Mouse (Mus musculus) MEL (cell line): ENCODE measurements around the gene Lin54. TPM values are rescaled to one million over a fixed set of nuclear protein-coding genes. Genes with fewer than 3 reads are reported as not detected.

Source experiments
- DNase-seq: peaks from one replicate; pipeline ENCODE4 v3.0.0; 2011; ENCODE audit warnings: low read depth, low spot score
- H3K27ac ChIP-seq: 2 replicates; pipeline ENCODE4 v1.5.1; 2012; ENCODE audit warnings: low read depth, mild to moderate bottlenecking, control low read depth, low read length, moderate library complexity; ENCODE audit not compliant: control insufficient read depth
- H3K27me3 ChIP-seq, 2 experiments: fragments of 150-350 bp in 1 of 2; sonication (generic) in 1 of 2; 2 replicates each; pipeline ENCODE4 v1.6.1; 2012; ENCODE audit warnings: low read length in 2 of 2, mild to moderate bottlenecking in 2 of 2, improper control_type of control experiment in 1 of 2, moderate library complexity in 1 of 2; ENCODE audit not compliant: insufficient read depth in 2 of 2, control insufficient read depth in 1 of 2
- H3K36me3 ChIP-seq, 2 experiments: 2 replicates each; pipeline ENCODE4 v1.6.1; 2012 to 2014; ENCODE audit warnings: low read length in 2 of 2, improper control_type of control experiment in 1 of 2, inconsistent platforms in 1 of 2, mild to moderate bottlenecking in 1 of 2; ENCODE audit not compliant: insufficient read depth in 2 of 2, control insufficient read depth in 1 of 2
- H3K4me1 ChIP-seq, 2 experiments: fragments of 150-350 bp in 1 of 2; sonication (generic) in 1 of 2; 2 replicates each; pipeline ENCODE4 v1.6.1; 2012; ENCODE audit warnings: low read length in 2 of 2, improper control_type of control experiment in 1 of 2, mild to moderate bottlenecking in 1 of 2; ENCODE audit not compliant: insufficient read depth in 2 of 2, control insufficient read depth in 1 of 2
- H3K4me3 ChIP-seq, 2 experiments: fragments of 150-350 bp in 1 of 2; sonication (generic) in 1 of 2; 2 replicates each; pipeline ENCODE4 v1.5.1; 2012; ENCODE audit warnings: low read depth in 2 of 2, low read length in 2 of 2, mild to moderate bottlenecking in 2 of 2, moderate library complexity in 2 of 2, control low read depth in 1 of 2, improper control_type of control experiment in 1 of 2; ENCODE audit not compliant: control insufficient read depth in 1 of 2, insufficient read depth in 1 of 2
- H3K79me2 ChIP-seq: 2 replicates; pipeline ENCODE4 v1.6.1; 2012; ENCODE audit warnings: mild to moderate bottlenecking, low read length, moderate library complexity; ENCODE audit not compliant: control insufficient read depth, poor library complexity, insufficient read depth
- H3K9ac ChIP-seq: 2 replicates; pipeline ENCODE4 v1.6.1; 2012; ENCODE audit warnings: low read depth, mild to moderate bottlenecking, control low read depth, low read length, moderate library complexity; ENCODE audit not compliant: control insufficient read depth, poor library complexity, severe bottlenecking
- H3K9me3 ChIP-seq: fragments of 150-350 bp; sonication (generic); replicated peaks from 2 replicates; pipeline ENCODE4 v1.6.1; 2012; ENCODE audit warnings: mild to moderate bottlenecking, low read length, improper control_type of control experiment, moderate library complexity; ENCODE audit not compliant: insufficient read depth
- CHD2 ChIP-seq: IDR thresholded peaks from 2 replicates; pipeline ENCODE4 v1.6.1; 2011; ENCODE audit warnings: low read length, improper control_type of control experiment
- CTCF ChIP-seq, 3 experiments: IDR thresholded peaks in 2 of 3; conservative IDR thresholded peaks in 1 of 3; 2 replicates each; pipeline ENCODE4 v1.5.1; 2011 to 2012; ENCODE audit warnings: low read length in 3 of 3, low read depth in 2 of 3, mild to moderate bottlenecking in 2 of 3, improper control_type of control experiment in 1 of 3, inconsistent platforms in 1 of 3, mixed read lengths in 1 of 3, moderate library complexity in 1 of 3; ENCODE audit not compliant: control insufficient read depth in 1 of 3, insufficient read depth in 1 of 3, poor library complexity in 1 of 3, severe bottlenecking in 1 of 3
- E2F4 ChIP-seq: IDR thresholded peaks from 2 replicates; pipeline ENCODE4 v1.6.1; 2011; ENCODE audit warnings: low read depth, low read length, improper control_type of control experiment, borderline replicate concordance
- ELF1 ChIP-seq: IDR thresholded peaks from 2 replicates; pipeline ENCODE4 v1.6.1; 2014; ENCODE audit warnings: low read depth, mild to moderate bottlenecking, inconsistent platforms, low read length, improper control_type of control experiment, moderate library complexity
- ETS1 ChIP-seq: IDR thresholded peaks from 2 replicates; pipeline ENCODE4 v1.6.1; 2012; ENCODE audit warnings: low read depth, mild to moderate bottlenecking, inconsistent platforms, low read length, improper control_type of control experiment, moderate library complexity
- GABPA ChIP-seq: IDR thresholded peaks from 2 replicates; pipeline ENCODE4 v1.6.1; 2012; ENCODE audit warnings: low read depth, mild to moderate bottlenecking, inconsistent platforms, low read length, improper control_type of control experiment, moderate library complexity
- GATA1 ChIP-seq: IDR thresholded peaks from 2 replicates; pipeline ENCODE4 v1.6.1; 2011; ENCODE audit warnings: low read depth, low read length, improper control_type of control experiment
- HCFC1 ChIP-seq: IDR thresholded peaks from 2 replicates; pipeline ENCODE4 v1.6.1; 2012; ENCODE audit warnings: low read depth, mild to moderate bottlenecking, inconsistent platforms, low read length, improper control_type of control experiment, moderate library complexity
- JUND ChIP-seq: IDR thresholded peaks from 2 replicates; pipeline ENCODE4 v1.6.1; 2011; ENCODE audit warnings: low read depth, mild to moderate bottlenecking, improper control_type of control experiment, low read length
- KAT2A ChIP-seq: conservative IDR thresholded peaks from 2 replicates; pipeline ENCODE4 v1.6.1; 2012; ENCODE audit warnings: low read depth, low read length, improper control_type of control experiment, inconsistent platforms
- MAFK ChIP-seq: IDR thresholded peaks from 2 replicates; pipeline ENCODE4 v1.6.1; 2011; ENCODE audit warnings: low read depth, mild to moderate bottlenecking, low read length, improper control_type of control experiment, borderline replicate concordance
- MAZ ChIP-seq: IDR thresholded peaks from 2 replicates; pipeline ENCODE4 v1.6.1; 2012; ENCODE audit warnings: low read depth, mild to moderate bottlenecking, inconsistent platforms, low read length, improper control_type of control experiment
- NRF1 ChIP-seq: IDR thresholded peaks from 2 replicates; pipeline ENCODE4 v1.6.1; 2014; ENCODE audit warnings: low read depth, mild to moderate bottlenecking, inconsistent platforms, low read length, improper control_type of control experiment, moderate library complexity; ENCODE audit not compliant: poor library complexity, insufficient read depth, severe bottlenecking
- POLR2A ChIP-seq, 2 experiments: IDR thresholded peaks; 2 replicates each; pipeline ENCODE4 v1.6.1; 2011 to 2012; ENCODE audit warnings: low read length in 2 of 2, mild to moderate bottlenecking in 2 of 2, control low read depth in 1 of 2, improper control_type of control experiment in 1 of 2, low read depth in 1 of 2, moderate library complexity in 1 of 2; ENCODE audit not compliant: control insufficient read depth in 1 of 2, insufficient read depth in 1 of 2, poor library complexity in 1 of 2
- POLR2AphosphoS2 ChIP-seq: IDR thresholded peaks from 2 replicates; pipeline ENCODE4 v1.6.1; 2011; ENCODE audit warnings: low read length, improper control_type of control experiment
- POLR2AphosphoS5 ChIP-seq: IDR thresholded peaks from 2 replicates; pipeline ENCODE4 v1.6.1; 2012; ENCODE audit warnings: low read depth, borderline replicate concordance, mild to moderate bottlenecking, inconsistent platforms, low read length, moderate library complexity, mixed read lengths
- RAD21 ChIP-seq: IDR thresholded peaks from 2 replicates; pipeline ENCODE4 v1.6.1; 2011; ENCODE audit warnings: mild to moderate bottlenecking, low read depth, low read length, improper control_type of control experiment
- RCOR1 ChIP-seq: IDR thresholded peaks from 2 replicates; pipeline ENCODE4 v1.6.1; 2012; ENCODE audit warnings: low read depth, mild to moderate bottlenecking, inconsistent platforms, low read length, improper control_type of control experiment
- SIN3A ChIP-seq: IDR thresholded peaks from 2 replicates; pipeline ENCODE4 v1.6.1; 2012; ENCODE audit warnings: low read length, improper control_type of control experiment, inconsistent platforms
- SMC3 ChIP-seq: IDR thresholded peaks from 2 replicates; pipeline ENCODE4 v1.6.1; 2011; ENCODE audit warnings: low read depth, low read length, improper control_type of control experiment
- TBP ChIP-seq: IDR thresholded peaks from 2 replicates; pipeline ENCODE4 v1.8.0; 2011; ENCODE audit warnings: low read depth, low read length, improper control_type of control experiment
- UBTF ChIP-seq: IDR thresholded peaks from 2 replicates; pipeline ENCODE4 v1.6.1; 2012; ENCODE audit warnings: low read depth, mild to moderate bottlenecking, inconsistent platforms, low read length, improper control_type of control experiment, moderate library complexity, borderline replicate concordance; ENCODE audit not compliant: insufficient read depth
- USF2 ChIP-seq, 2 experiments: IDR thresholded peaks; 2 replicates each; pipeline ENCODE4 v1.6.1; 2011 to 2012; ENCODE audit warnings: improper control_type of control experiment in 2 of 2, low read length in 2 of 2, borderline replicate concordance in 1 of 2, inconsistent platforms in 1 of 2, low read depth in 1 of 2, mild to moderate bottlenecking in 1 of 2; ENCODE audit not compliant: insufficient read depth in 1 of 2
- ZC3H11A ChIP-seq: IDR thresholded peaks from 2 replicates; pipeline ENCODE4 v1.6.1; 2012; ENCODE audit warnings: low read depth, mild to moderate bottlenecking, inconsistent platforms, low read length, improper control_type of control experiment
- ZKSCAN1 ChIP-seq: IDR thresholded peaks from 2 replicates; pipeline ENCODE4 v1.6.1; 2012; ENCODE audit warnings: low read depth, mild to moderate bottlenecking, inconsistent platforms, low read length, improper control_type of control experiment, moderate library complexity
- ZMIZ1 ChIP-seq: IDR thresholded peaks from 2 replicates; pipeline ENCODE4 v1.6.1; 2012; ENCODE audit warnings: low read depth, mild to moderate bottlenecking, inconsistent platforms, low read length, improper control_type of control experiment, moderate library complexity
- ZNF384 ChIP-seq: IDR thresholded peaks from 2 replicates; pipeline ENCODE4 v1.6.1; 2012; ENCODE audit warnings: low read depth, mild to moderate bottlenecking, inconsistent platforms, low read length, improper control_type of control experiment
- polyA plus RNA-seq, 2 experiments: library from polyadenylated mRNA; stranded (reverse) in 1 of 2; unstranded in 1 of 2; fragments of >175 nt in 1 of 2; fragments of >200 nt in 1 of 2; gene quantifications; 2 replicates each; pipeline versions ENCODE4 v1.2.1 to v1.2.4; 2012; ENCODE audit warnings: low replicate concordance in 2 of 2, low read depth in 1 of 2; ENCODE audit not compliant: insufficient read length in 2 of 2, insufficient read depth in 1 of 2, missing spikeins in 1 of 2
- total RNA-seq: library from RNA; depleted of rRNA; stranded (reverse); fragments of 300-350 nt; gene quantifications from 2 replicates; pipeline ENCODE4 v1.2.3, GENCODE M21; 2012

The Lin54 gene
- total and polyA plus RNA-seq, 3 experiments, result 14.1 to 16.0 TPM; not detected in 1

DNA sequence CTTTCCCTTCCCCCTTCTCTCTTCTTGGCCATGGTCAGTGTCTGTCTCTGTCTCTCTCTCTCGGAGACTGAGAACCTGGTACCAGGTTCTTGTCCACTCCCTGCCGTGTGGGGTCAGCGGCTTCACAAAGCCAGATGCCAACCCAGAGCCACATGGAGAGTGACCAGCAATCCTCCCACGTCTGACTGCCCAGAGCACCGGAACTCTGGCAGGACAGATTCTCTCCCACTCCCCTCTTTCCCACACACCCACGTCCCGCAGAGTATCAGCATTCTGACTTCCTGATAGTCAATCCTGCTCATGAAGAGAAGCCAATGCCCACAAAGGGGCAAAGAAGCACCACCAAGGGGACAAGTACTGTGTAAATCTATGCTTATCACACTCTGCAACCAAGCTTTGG, 76.8 kb downstream of the Lin54 start:
- H3K9me3 ChIP-seq, result no peaks in the 10 kb centered on the region
- no peak overlapping the region for H3K27ac ChIP-seq
- no peak for TF ChIP-seq USF2 (IDR thresholded peaks at IDR 0.05; ENCODE audit: borderline replicate concordance in 1 of 2, insufficient read depth in 1 of 2, low read depth in 1 of 2, low read length in 2 of 2)
- no peak for TF ChIP-seq SIN3A
- no peak for TF ChIP-seq CTCF (IDR thresholded peaks at IDR 0.05 in 2 of 3, conservative IDR thresholded peaks at IDR 0.05 in 1 of 3; ENCODE audit: control insufficient read depth in 1 of 3, insufficient read depth in 1 of 3, low read depth in 2 of 3, low read length in 3 of 3, poor library complexity in 1 of 3, severe bottlenecking in 1 of 3)
- TF ChIP-seq NRF1, result no peak
- TF ChIP-seq CHD2, result no peak
- TF ChIP-seq JUND, result no peak
- TF ChIP-seq MAFK, result no peak
- no peak for TF ChIP-seq RAD21
- no peak for TF ChIP-seq ELF1
- no peak for TF ChIP-seq TBP
- no peak for TF ChIP-seq ZNF384
- TF ChIP-seq ZKSCAN1, result no peak
- H3K4me1 ChIP-seq, result peaks cover 0 to 23% of the 10 kb centered on the region in 2 experiments; a peak in 3 of 4 replicates
- H3K9ac ChIP-seq, result no peak overlapping the region
- peaks cover 35% of the 10 kb centered on the region for H3K79me2 ChIP-seq
- peaks cover 9 to 36% of the 10 kb centered on the region in 2 experiments for H3K36me3 ChIP-seq
- H3K27me3 ChIP-seq, result no peaks in the 10 kb centered on the region
- no peak for DNase-seq
- no peak overlapping the region for H3K4me3 ChIP-seq

DNA sequence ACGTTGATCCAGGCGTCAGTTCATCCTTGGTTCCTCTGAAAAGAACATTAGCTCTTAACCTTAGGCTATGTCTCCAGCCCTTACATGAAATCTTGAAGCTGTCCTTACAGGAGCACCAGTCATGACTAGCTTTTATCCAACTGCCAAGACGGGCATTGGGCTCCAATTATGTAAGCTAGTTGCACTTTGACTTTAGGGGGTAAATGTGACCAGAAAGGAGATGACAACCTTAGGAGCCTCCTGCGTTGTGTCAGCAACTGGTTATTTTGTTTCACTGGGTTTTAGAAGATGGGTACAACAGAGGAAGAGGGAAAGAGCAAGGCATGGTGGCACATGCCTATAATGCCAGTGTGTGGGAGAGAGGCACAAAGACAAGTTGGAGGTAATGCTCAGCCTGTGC, 81.6 kb downstream of the Lin54 start:
- peak; percentile 34 for DNase-seq
- H3K9me3 ChIP-seq, result no peaks in the 10 kb centered on the region
- peaks cover 18% of the 10 kb centered on the region for H3K79me2 ChIP-seq
- H3K27me3 ChIP-seq, result no peaks in the 10 kb centered on the region
- H3K9ac ChIP-seq, result no peak overlapping the region
- H3K4me3 ChIP-seq, result no peak overlapping the region
- peaks cover 0 to 8% of the 10 kb centered on the region in 2 experiments; a peak in 2 of 4 replicates for H3K4me1 ChIP-seq
- H3K36me3 ChIP-seq, result peaks cover 5 to 19% of the 10 kb centered on the region in 2 experiments
- no peak for TF ChIP-seq GATA1
- TF ChIP-seq POLR2AphosphoS2, result no peak
- TF ChIP-seq MAZ, result no peak
- no peak for TF ChIP-seq POLR2A (IDR thresholded peaks at IDR 0.05; ENCODE audit: control insufficient read depth in 1 of 2, insufficient read depth in 1 of 2, low read depth in 1 of 2, low read length in 2 of 2, poor library complexity in 1 of 2)
- no peak for TF ChIP-seq ZNF384
- no peak for TF ChIP-seq E2F4
- no peak for TF ChIP-seq POLR2AphosphoS5
- no peak for TF ChIP-seq ZMIZ1
- no peak for TF ChIP-seq ETS1
- no peak for TF ChIP-seq UBTF
- TF ChIP-seq RCOR1, result no peak
- TF ChIP-seq GABPA, result no peak
- no peak for TF ChIP-seq SMC3
- no peak for TF ChIP-seq KAT2A
- no peak for TF ChIP-seq HCFC1
- no peak for TF ChIP-seq ZC3H11A
- no peak for TF ChIP-seq RAD21
- no peak for TF ChIP-seq TBP
- TF ChIP-seq, all 39 proteins: peak for 0
- no peak overlapping the region for H3K27ac ChIP-seq
